Mouse (Mus musculus): Measurements from ENCODE around the gene Mdh1b. TPM values are rescaled to one million over a fixed set of nuclear protein-coding genes. Genes with fewer than 3 reads are reported as not detected.

The Mdh1b gene
- polyA plus RNA-seq (2011; ENCODE audit: insufficient read depth, insufficient read length, low replicate concordance, missing spikeins) = not detected in 2 replicates

GRCm38 (mm10) chr1:63730240-63730771 is at the start of gene Mdh1b, which contains the start of gene Fastkd2:
TSS of gene Mdh1b (minus strand) at chr1:63730318.
TSS of gene Fastkd2 (plus strand) at chr1:63730614.
- H3K4me3 ChIP-seq (replicated peaks; ENCODE audit: control insufficient read depth, low read depth, low read length) = peak within 1 kb of the TSS; percentile 81
- under 1% methylated on average over 31 of the region's 31 CpGs for WGBS
- H3K4me1 ChIP-seq (ENCODE audit: control insufficient read depth, insufficient read depth, low read length) = no peaks in the 10 kb centered on the region
- TF ChIP-seq POLR2A (IDR thresholded peaks at IDR 0.05; ENCODE audit: borderline replicate concordance, control insufficient read depth, low read depth, low read length) (no peak), CTCF (IDR thresholded peaks at IDR 0.05; ENCODE audit: control insufficient read depth, insufficient read depth, low read length) (no peak)
- H3K27ac ChIP-seq (ENCODE audit: control insufficient read depth, insufficient read depth, low read depth, low read length, poor library complexity) = no peak within 1 kb of the TSS

- no peak for TF ChIP-seq CTCF (IDR thresholded peaks at IDR 0.05; ENCODE audit: control insufficient read depth, insufficient read depth, low read length)
- no peak for TF ChIP-seq POLR2A (IDR thresholded peaks at IDR 0.05; ENCODE audit: borderline replicate concordance, control insufficient read depth, low read depth, low read length)
- no peak overlapping the region for H3K27ac ChIP-seq (ENCODE audit: control insufficient read depth, insufficient read depth, low read depth, low read length, poor library complexity)
- no peaks in the 10 kb centered on the region for H3K4me1 ChIP-seq (ENCODE audit: control insufficient read depth, insufficient read depth, low read length)
- 37% methylated on average over 4 of the region's 4 CpGs for WGBS
- no peak overlapping the region for H3K4me3 ChIP-seq (replicated peaks; ENCODE audit: control insufficient read depth, low read depth, low read length)
These were observed 46.9 kb upstream of the Mdh1b start for GRCm38 (mm10) chr1:63776902-63777630.

- TF ChIP-seq POLR2A (IDR thresholded peaks at IDR 0.05; ENCODE audit: borderline replicate concordance, control insufficient read depth, low read depth, low read length) = no peak
- no peak for TF ChIP-seq CTCF (IDR thresholded peaks at IDR 0.05; ENCODE audit: control insufficient read depth, insufficient read depth, low read length)
- Histone ChIP-seq H3K4me3 (replicated peaks; ENCODE audit: control insufficient read depth, low read depth, low read length) (no peak overlapping the region), H3K27ac (ENCODE audit: control insufficient read depth, insufficient read depth, low read depth, low read length, poor library complexity) (no peak overlapping the region), H3K4me1 (ENCODE audit: control insufficient read depth, insufficient read depth, low read length) (no peaks in the 10 kb centered on the region)
- WGBS = 48% methylated on average over 1 of the region's 1 CpGs
These were observed 46.3 kb upstream of the Mdh1b start for GRCm38 (mm10) chr1:63776396-63776795.

- no peaks in the 10 kb centered on the region for H3K4me1 ChIP-seq (ENCODE audit: control insufficient read depth, insufficient read depth, low read length)
- H3K27ac ChIP-seq (ENCODE audit: control insufficient read depth, insufficient read depth, low read depth, low read length, poor library complexity) = no peak overlapping the region
- 86% methylated on average over 7 of the region's 7 CpGs for WGBS
- no peak for TF ChIP-seq POLR2A (IDR thresholded peaks at IDR 0.05; ENCODE audit: borderline replicate concordance, control insufficient read depth, low read depth, low read length)
- TF ChIP-seq CTCF (IDR thresholded peaks at IDR 0.05; ENCODE audit: control insufficient read depth, insufficient read depth, low read length) = no peak
- H3K4me3 ChIP-seq (replicated peaks; ENCODE audit: control insufficient read depth, low read depth, low read length) = no peak overlapping the region
These were observed 40.2 kb upstream of the Mdh1b start for GRCm38 (mm10) chr1:63770309-63770708.

GRCm38 (mm10) chr1:63769167-63769566 is 39.0 kb upstream of the Mdh1b start, which contains the start of gene 4933402D24Rik:
TSS of gene 4933402D24Rik (minus strand) at chr1:63769267.
- no peak within 1 kb of the TSS for H3K4me3 ChIP-seq (replicated peaks; ENCODE audit: control insufficient read depth, low read depth, low read length)
- H3K4me1 ChIP-seq (ENCODE audit: control insufficient read depth, insufficient read depth, low read length) = no peaks in the 10 kb centered on the region
- no peak within 1 kb of the TSS for H3K27ac ChIP-seq (ENCODE audit: control insufficient read depth, insufficient read depth, low read depth, low read length, poor library complexity)
- 77% methylated on average over 5 of the region's 5 CpGs for WGBS
- TF ChIP-seq POLR2A (IDR thresholded peaks at IDR 0.05; ENCODE audit: borderline replicate concordance, control insufficient read depth, low read depth, low read length) (no peak), CTCF (IDR thresholded peaks at IDR 0.05; ENCODE audit: control insufficient read depth, insufficient read depth, low read length) (no peak)

GRCm38 (mm10) chr1:63768112-63768511 is 38.0 kb upstream of the Mdh1b start:
- TF ChIP-seq POLR2A (IDR thresholded peaks at IDR 0.05; ENCODE audit: borderline replicate concordance, control insufficient read depth, low read depth, low read length) = no peak
- no peaks in the 10 kb centered on the region for H3K4me1 ChIP-seq (ENCODE audit: control insufficient read depth, insufficient read depth, low read length)
- WGBS = 77% methylated on average over 8 of the region's 8 CpGs
- no peak overlapping the region for H3K4me3 ChIP-seq (replicated peaks; ENCODE audit: control insufficient read depth, low read depth, low read length)
- no peak overlapping the region for H3K27ac ChIP-seq (ENCODE audit: control insufficient read depth, insufficient read depth, low read depth, low read length, poor library complexity)

GRCm38 (mm10) chr1:63764395-63764794 is 34.3 kb upstream of the Mdh1b start:
- Histone ChIP-seq H3K4me3 (replicated peaks; ENCODE audit: control insufficient read depth, low read depth, low read length) (no peak overlapping the region), H3K27ac (ENCODE audit: control insufficient read depth, insufficient read depth, low read depth, low read length, poor library complexity) (no peak overlapping the region), H3K4me1 (ENCODE audit: control insufficient read depth, insufficient read depth, low read length) (no peaks in the 10 kb centered on the region)
- WGBS = 79% methylated on average over 7 of the region's 7 CpGs
- TF ChIP-seq POLR2A (IDR thresholded peaks at IDR 0.05; ENCODE audit: borderline replicate concordance, control insufficient read depth, low read depth, low read length) = no peak
- TF ChIP-seq CTCF (IDR thresholded peaks at IDR 0.05; ENCODE audit: control insufficient read depth, insufficient read depth, low read length) = no peak

- H3K4me1 ChIP-seq (ENCODE audit: control insufficient read depth, insufficient read depth, low read length) = no peaks in the 10 kb centered on the region
- H3K4me3 ChIP-seq (replicated peaks; ENCODE audit: control insufficient read depth, low read depth, low read length) = no peak overlapping the region
- TF ChIP-seq POLR2A (IDR thresholded peaks at IDR 0.05; ENCODE audit: borderline replicate concordance, control insufficient read depth, low read depth, low read length) (no peak), CTCF (IDR thresholded peaks at IDR 0.05; ENCODE audit: control insufficient read depth, insufficient read depth, low read length) (no peak)
- WGBS = 64% methylated on average over 7 of the region's 7 CpGs
- H3K27ac ChIP-seq (ENCODE audit: control insufficient read depth, insufficient read depth, low read depth, low read length, poor library complexity) = no peak overlapping the region
These were observed 33.8 kb upstream of the Mdh1b start for GRCm38 (mm10) chr1:63763881-63764386.
